Mouse (Mus musculus): ENCODE measurements around the gene Ermap. TPM values are rescaled to one million over a fixed set of nuclear protein-coding genes. Genes with fewer than 3 reads are reported as not detected.

Gene Ermap
- polyA plus RNA-seq, 1 experiment from 2014 or later = 0.49 TPM

DNA sequence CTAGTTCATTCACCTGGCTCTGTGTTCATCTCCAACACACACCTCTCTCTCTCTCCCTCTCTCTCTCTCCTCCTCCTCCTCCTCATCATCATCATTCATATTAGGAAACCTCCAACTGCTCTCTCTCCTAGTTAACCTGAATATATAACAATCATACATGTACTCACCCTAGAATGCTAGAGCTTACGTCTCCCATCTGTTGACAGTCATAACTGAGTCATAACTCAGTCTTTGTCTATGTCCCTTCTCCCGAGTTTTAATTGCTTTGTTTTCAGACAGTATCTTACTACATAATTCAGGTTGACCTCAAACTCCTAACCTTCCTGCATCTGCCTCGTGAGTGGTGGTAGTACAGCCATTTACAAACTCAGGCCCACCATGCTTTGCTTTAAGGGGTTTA, 1.5 kb upstream of the Ermap start:
- 66% methylated on average over 3 of the region's 3 CpGs for WGBS
- no peaks in the 10 kb centered on the region for H3K27me3 ChIP-seq (ENCODE audit: control insufficient read depth, insufficient read depth, low read length)
- no peaks in the 10 kb centered on the region for H3K36me3 ChIP-seq (ENCODE audit: control insufficient read depth, insufficient read depth, low read length)
- H3K4me2 ChIP-seq (replicated peaks; ENCODE audit: low read depth, low read length) = no peak overlapping the region
- no peak overlapping the region for H3K27ac ChIP-seq (ENCODE audit: low read depth, low read length)
- H3K9me3 ChIP-seq (ENCODE audit: control insufficient read depth, low read length) = no peaks in the 10 kb centered on the region
- no peaks in the 10 kb centered on the region for H3K4me1 ChIP-seq (ENCODE audit: control insufficient read depth, insufficient read depth, low read length)
- no peak overlapping the region for H3K4me3 ChIP-seq (ENCODE audit: low read length)
- no peak for ATAC-seq (ENCODE audit: low FRiP score, low TSS enrichment)
- no peak overlapping the region for H3K9ac ChIP-seq (ENCODE audit: low read depth, low read length)

DNA sequence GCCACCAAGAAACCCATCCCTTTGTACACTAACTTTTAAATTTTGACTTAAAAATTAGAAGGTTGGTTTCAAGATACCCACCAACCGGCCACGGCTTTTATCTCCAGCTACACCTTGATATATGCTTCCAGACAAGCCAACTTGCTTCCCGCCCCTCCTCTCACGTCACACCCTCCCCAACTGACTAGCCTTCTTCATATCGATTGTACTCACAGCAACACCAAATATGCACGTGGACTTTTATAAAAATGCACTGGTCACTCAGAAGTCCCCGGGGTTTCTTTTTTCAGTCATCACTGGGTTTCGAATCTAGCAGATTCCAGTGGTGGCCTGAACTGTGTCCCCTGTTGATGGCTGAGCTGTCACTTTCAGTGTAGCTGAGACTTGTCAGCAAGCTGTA, 807 bp upstream of the Ermap start:
- no peak overlapping the region for H3K4me3 ChIP-seq (ENCODE audit: low read length)
- H3K9me3 ChIP-seq (ENCODE audit: control insufficient read depth, low read length) = no peaks in the 10 kb centered on the region
- ATAC-seq (ENCODE audit: low FRiP score, low TSS enrichment) = no peak
- 85% methylated on average over 8 of the region's 8 CpGs for WGBS
- no peak overlapping the region for H3K27ac ChIP-seq (ENCODE audit: low read depth, low read length)
- no peaks in the 10 kb centered on the region for H3K27me3 ChIP-seq (ENCODE audit: control insufficient read depth, insufficient read depth, low read length)
- H3K4me2 ChIP-seq (replicated peaks; ENCODE audit: low read depth, low read length) = no peak overlapping the region
- no peak overlapping the region for H3K9ac ChIP-seq (ENCODE audit: low read depth, low read length)
- no peaks in the 10 kb centered on the region for H3K4me1 ChIP-seq (ENCODE audit: control insufficient read depth, insufficient read depth, low read length)
- no peaks in the 10 kb centered on the region for H3K36me3 ChIP-seq (ENCODE audit: control insufficient read depth, insufficient read depth, low read length)

DNA sequence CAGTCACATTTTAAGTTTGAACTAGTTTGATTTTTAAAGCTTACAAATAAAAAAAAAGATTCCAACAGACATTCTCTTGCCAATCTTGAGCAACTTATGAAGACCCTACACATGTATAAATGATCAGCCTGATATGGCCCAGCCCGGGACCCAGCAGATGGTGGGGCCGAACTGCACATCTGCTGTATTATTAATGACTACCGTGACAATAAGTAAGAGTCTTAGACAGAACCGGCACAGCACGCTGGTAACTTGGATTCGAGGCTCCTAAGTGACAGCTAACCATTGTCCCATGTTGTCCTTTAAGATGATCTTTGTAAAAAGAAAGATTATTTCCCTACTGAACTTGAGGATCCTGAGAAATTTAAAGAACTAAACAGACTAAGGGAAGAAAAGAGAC, 419 bp downstream of the Ermap start:
- Histone ChIP-seq H3K4me2 (replicated peaks; ENCODE audit: low read depth, low read length) (no peak overlapping the region), H3K4me1 (ENCODE audit: control insufficient read depth, insufficient read depth, low read length) (no peaks in the 10 kb centered on the region), H3K27ac (ENCODE audit: low read depth, low read length) (no peak overlapping the region), H3K36me3 (ENCODE audit: control insufficient read depth, insufficient read depth, low read length) (no peaks in the 10 kb centered on the region), H3K27me3 (ENCODE audit: control insufficient read depth, insufficient read depth, low read length) (no peaks in the 10 kb centered on the region), H3K4me3 (ENCODE audit: low read length) (no peak overlapping the region), H3K9ac (ENCODE audit: low read depth, low read length) (no peak overlapping the region), H3K9me3 (ENCODE audit: control insufficient read depth, low read length) (no peaks in the 10 kb centered on the region)
- ATAC-seq (ENCODE audit: low FRiP score, low TSS enrichment) = no peak
- 84% methylated on average over 6 of the region's 6 CpGs for WGBS

DNA sequence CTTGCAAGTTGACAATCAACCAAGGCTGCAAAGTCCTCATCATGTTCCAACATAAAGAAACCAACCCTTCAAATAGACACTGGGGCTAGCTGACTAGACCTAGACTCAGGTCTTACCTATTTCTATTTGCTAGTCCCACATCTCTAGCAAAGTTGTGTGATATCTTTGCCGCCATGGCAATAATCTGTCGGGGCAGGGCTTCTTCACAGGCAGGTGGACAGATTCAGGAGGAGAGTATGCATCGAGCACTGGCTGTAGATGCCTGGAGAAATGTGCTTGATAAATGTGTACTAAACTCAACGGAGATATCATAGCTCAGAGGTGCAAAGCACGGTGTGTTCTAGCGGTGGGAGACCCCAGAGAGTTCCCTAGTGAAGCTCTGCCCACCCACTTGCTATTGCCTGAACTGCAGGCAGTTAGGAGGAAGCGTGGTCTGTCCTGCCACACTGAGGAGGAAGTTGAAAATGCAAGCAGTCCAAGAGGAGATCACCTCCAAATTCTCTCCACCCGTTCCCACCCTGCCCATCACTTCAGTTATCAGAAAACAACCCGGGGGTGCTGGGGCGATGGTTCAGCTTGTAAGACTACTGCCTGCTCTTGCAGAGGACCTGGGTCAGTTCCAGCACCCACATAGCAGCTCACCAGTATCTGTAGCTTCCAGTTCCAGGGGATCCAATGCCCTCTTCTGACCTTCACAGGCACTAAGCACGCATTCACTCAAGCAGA, 1.6 kb downstream of the Ermap start:
- H3K27ac ChIP-seq (ENCODE audit: low read depth, low read length) = no peak overlapping the region
- no peaks in the 10 kb centered on the region for H3K4me1 ChIP-seq (ENCODE audit: control insufficient read depth, insufficient read depth, low read length)
- ATAC-seq (ENCODE audit: low FRiP score, low TSS enrichment) = no peak
- H3K36me3 ChIP-seq (ENCODE audit: control insufficient read depth, insufficient read depth, low read length) = no peaks in the 10 kb centered on the region
- no peak overlapping the region for H3K4me2 ChIP-seq (replicated peaks; ENCODE audit: low read depth, low read length)
- H3K9me3 ChIP-seq (ENCODE audit: control insufficient read depth, low read length) = no peaks in the 10 kb centered on the region
- no peaks in the 10 kb centered on the region for H3K27me3 ChIP-seq (ENCODE audit: control insufficient read depth, insufficient read depth, low read length)
- no peak overlapping the region for H3K9ac ChIP-seq (ENCODE audit: low read depth, low read length)
- 45% methylated on average over 11 of the region's 11 CpGs for WGBS
- H3K4me3 ChIP-seq (ENCODE audit: low read length) = no peak overlapping the region

DNA sequence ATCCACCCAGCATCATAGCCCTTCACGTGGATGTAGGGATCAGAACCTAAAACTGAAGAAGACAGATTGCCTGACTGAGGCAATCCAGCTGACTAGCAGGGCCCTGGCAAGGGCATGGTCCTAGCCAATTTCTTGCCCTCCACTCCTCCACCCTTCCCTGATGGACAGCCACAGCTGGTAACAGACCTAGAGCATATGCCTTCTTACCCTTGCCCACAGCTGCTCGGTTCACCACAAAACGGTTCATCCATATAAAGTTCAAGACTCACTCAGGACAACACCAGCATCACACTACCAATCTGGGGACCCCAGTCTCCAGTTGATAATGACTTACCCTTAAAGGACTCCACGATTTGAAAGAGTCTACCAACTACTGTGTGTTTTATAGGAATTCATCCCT, 4.0 kb downstream of the Ermap start:
- Histone ChIP-seq H3K27me3 (ENCODE audit: control insufficient read depth, insufficient read depth, low read length) (no peaks in the 10 kb centered on the region), H3K36me3 (ENCODE audit: control insufficient read depth, insufficient read depth, low read length) (no peaks in the 10 kb centered on the region), H3K9ac (ENCODE audit: low read depth, low read length) (no peak overlapping the region), H3K9me3 (ENCODE audit: control insufficient read depth, low read length) (no peaks in the 10 kb centered on the region), H3K4me1 (ENCODE audit: control insufficient read depth, insufficient read depth, low read length) (no peaks in the 10 kb centered on the region), H3K4me3 (ENCODE audit: low read length) (no peak overlapping the region), H3K4me2 (replicated peaks; ENCODE audit: low read depth, low read length) (no peak overlapping the region), H3K27ac (ENCODE audit: low read depth, low read length) (no peak overlapping the region)
- no peak for ATAC-seq (ENCODE audit: low FRiP score, low TSS enrichment)
- 83% methylated on average over 4 of the region's 4 CpGs for WGBS

DNA sequence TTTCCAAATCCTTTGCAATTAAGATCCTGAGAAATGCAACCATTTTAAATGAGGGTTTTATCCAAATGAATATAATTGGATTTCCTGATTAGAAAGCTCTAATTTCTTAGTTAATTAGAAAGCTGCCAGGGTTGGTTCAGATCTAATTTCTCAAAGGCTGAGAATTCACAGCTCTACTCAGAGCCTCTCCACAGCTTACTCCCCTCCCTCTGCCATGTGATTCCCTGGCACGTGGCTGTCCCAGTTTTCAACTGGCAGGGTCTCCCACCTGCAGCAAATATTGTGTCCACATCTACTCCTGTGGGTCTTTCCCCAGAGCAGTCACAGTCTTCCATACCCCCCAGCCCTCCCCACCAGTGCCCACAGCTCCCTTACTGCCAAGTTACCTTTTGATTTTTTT, 6.3 kb downstream of the Ermap start:
- H3K4me1 ChIP-seq (ENCODE audit: control insufficient read depth, insufficient read depth, low read length) = no peaks in the 10 kb centered on the region
- H3K36me3 ChIP-seq (ENCODE audit: control insufficient read depth, insufficient read depth, low read length) = no peaks in the 10 kb centered on the region
- no peaks in the 10 kb centered on the region for H3K9me3 ChIP-seq (ENCODE audit: control insufficient read depth, low read length)
- ATAC-seq (ENCODE audit: low FRiP score, low TSS enrichment) = no peak
- no peak overlapping the region for H3K9ac ChIP-seq (ENCODE audit: low read depth, low read length)
- no peak overlapping the region for H3K4me2 ChIP-seq (replicated peaks; ENCODE audit: low read depth, low read length)
- WGBS = 56% methylated on average over 1 of the region's 1 CpGs
- no peak overlapping the region for H3K27ac ChIP-seq (ENCODE audit: low read depth, low read length)
- H3K27me3 ChIP-seq (ENCODE audit: control insufficient read depth, insufficient read depth, low read length) = no peaks in the 10 kb centered on the region
- no peak overlapping the region for H3K4me3 ChIP-seq (ENCODE audit: low read length)

DNA sequence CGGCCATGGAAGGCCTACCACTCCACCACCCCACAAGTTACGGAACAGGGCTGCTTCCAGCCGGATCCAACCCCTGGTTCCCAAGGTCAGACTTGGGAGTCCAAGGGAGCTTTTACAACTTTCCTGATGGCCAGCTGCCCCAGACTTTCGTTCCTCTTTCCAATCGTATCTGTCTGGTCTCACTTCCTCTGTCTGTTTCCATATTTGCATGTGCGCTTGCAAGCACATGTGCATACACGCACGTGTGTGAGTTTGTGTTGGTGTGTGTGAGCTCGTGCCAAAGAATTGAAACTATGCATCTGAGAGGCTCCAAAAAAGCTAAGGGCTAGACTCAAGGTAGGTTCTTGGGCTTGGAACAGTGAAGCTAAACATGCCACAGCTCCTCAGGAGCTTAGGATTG, 8.4 kb downstream of the Ermap start:
- Histone ChIP-seq H3K9ac (ENCODE audit: low read depth, low read length) (no peak overlapping the region), H3K27me3 (ENCODE audit: control insufficient read depth, insufficient read depth, low read length) (no peaks in the 10 kb centered on the region), H3K4me1 (ENCODE audit: control insufficient read depth, insufficient read depth, low read length) (no peaks in the 10 kb centered on the region), H3K27ac (ENCODE audit: low read depth, low read length) (no peak overlapping the region), H3K9me3 (ENCODE audit: control insufficient read depth, low read length) (no peaks in the 10 kb centered on the region), H3K4me3 (ENCODE audit: low read length) (no peak overlapping the region), H3K4me2 (replicated peaks; ENCODE audit: low read depth, low read length) (no peak overlapping the region), H3K36me3 (ENCODE audit: control insufficient read depth, insufficient read depth, low read length) (no peaks in the 10 kb centered on the region)
- WGBS = 89% methylated on average over 9 of the region's 9 CpGs
- ATAC-seq (ENCODE audit: low FRiP score, low TSS enrichment) = no peak

DNA sequence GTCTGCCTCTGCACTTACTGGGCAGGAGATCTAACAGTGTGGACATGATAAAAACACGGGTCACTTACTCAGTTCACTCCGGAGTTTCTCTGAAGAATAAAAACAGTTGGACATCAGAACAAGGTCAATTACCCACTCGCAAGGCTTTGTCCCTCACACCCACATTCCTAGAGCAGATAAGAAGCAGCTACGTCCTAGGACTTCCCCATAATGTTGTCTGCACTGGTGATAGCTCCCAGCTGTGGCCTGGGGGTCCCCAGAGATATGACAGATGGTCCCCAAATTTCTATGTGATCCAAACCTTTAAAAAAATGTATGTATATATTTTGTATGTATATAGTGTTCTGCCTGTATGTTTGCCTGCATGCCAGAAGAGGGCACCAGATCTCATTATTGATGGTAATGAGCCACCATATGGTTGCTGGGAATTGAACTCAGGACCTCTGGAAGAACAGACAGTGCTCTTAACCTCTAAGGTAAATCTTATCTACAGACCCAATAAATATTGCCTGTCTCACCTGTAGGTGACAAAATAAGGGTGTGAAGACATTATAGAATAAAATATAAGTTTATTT, 9.6 kb downstream of the Ermap start:
- ATAC-seq (ENCODE audit: low FRiP score, low TSS enrichment) = no peak
- Histone ChIP-seq H3K27ac (ENCODE audit: low read depth, low read length) (no peak overlapping the region), H3K4me2 (replicated peaks; ENCODE audit: low read depth, low read length) (no peak overlapping the region), H3K27me3 (ENCODE audit: control insufficient read depth, insufficient read depth, low read length) (no peaks in the 10 kb centered on the region), H3K9me3 (ENCODE audit: control insufficient read depth, low read length) (no peaks in the 10 kb centered on the region), H3K9ac (ENCODE audit: low read depth, low read length) (no peak overlapping the region), H3K4me3 (ENCODE audit: low read length) (no peak overlapping the region), H3K4me1 (ENCODE audit: control insufficient read depth, insufficient read depth, low read length) (no peaks in the 10 kb centered on the region), H3K36me3 (ENCODE audit: control insufficient read depth, insufficient read depth, low read length) (no peaks in the 10 kb centered on the region)
- 44% methylated on average over 4 of the region's 4 CpGs for WGBS

DNA sequence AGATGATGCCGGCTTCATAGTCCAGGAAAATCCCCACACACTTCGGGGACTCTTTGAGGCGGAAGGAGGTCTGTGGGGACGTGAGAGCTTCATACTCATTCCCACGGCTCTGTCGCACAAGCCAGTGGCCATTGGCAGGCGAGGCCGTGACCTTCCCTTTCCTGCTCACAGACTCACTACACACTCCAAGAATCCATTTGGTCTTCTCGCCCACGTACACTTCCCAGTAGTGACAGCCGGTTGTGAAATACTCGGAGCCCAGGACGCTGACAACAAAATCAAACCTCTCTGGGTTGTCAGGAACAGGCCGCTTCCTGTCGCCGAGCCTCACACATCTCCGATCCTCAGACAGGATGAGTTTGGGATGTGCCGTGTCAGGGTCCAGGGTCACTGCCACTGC, 11.5 kb downstream of the Ermap start:
- H3K27ac ChIP-seq (ENCODE audit: low read depth, low read length) = no peak overlapping the region
- no peaks in the 10 kb centered on the region for H3K27me3 ChIP-seq (ENCODE audit: control insufficient read depth, insufficient read depth, low read length)
- H3K4me2 ChIP-seq (replicated peaks; ENCODE audit: low read depth, low read length) = no peak overlapping the region; the same call in 1 of the 2 replicates
- H3K36me3 ChIP-seq (ENCODE audit: control insufficient read depth, insufficient read depth, low read length) = no peaks in the 10 kb centered on the region
- H3K4me3 ChIP-seq (ENCODE audit: low read length) = no peak overlapping the region
- WGBS = 39% methylated on average over 18 of the region's 18 CpGs
- no peak overlapping the region for H3K9ac ChIP-seq (ENCODE audit: low read depth, low read length)
- no peaks in the 10 kb centered on the region for H3K4me1 ChIP-seq (ENCODE audit: control insufficient read depth, insufficient read depth, low read length)
- no peaks in the 10 kb centered on the region for H3K9me3 ChIP-seq (ENCODE audit: control insufficient read depth, low read length)
- ATAC-seq (ENCODE audit: low FRiP score, low TSS enrichment) = no peak

Data from kidney, embryonic 14.5 days (tissue).